Mouse (Mus musculus) c-Kit-negative CD71-positive TER-119-positive erythroid progenitor cells, embryonic 14.5 days (primary cell): ENCODE data around the gene Irf7.

Experiments
- DNase-seq: peaks from one replicate; pipeline ENCODE4 v3.0.0-alpha.2; 2013; ENCODE audit warnings: low read depth, low spot score

Irf7 gene

DNA sequence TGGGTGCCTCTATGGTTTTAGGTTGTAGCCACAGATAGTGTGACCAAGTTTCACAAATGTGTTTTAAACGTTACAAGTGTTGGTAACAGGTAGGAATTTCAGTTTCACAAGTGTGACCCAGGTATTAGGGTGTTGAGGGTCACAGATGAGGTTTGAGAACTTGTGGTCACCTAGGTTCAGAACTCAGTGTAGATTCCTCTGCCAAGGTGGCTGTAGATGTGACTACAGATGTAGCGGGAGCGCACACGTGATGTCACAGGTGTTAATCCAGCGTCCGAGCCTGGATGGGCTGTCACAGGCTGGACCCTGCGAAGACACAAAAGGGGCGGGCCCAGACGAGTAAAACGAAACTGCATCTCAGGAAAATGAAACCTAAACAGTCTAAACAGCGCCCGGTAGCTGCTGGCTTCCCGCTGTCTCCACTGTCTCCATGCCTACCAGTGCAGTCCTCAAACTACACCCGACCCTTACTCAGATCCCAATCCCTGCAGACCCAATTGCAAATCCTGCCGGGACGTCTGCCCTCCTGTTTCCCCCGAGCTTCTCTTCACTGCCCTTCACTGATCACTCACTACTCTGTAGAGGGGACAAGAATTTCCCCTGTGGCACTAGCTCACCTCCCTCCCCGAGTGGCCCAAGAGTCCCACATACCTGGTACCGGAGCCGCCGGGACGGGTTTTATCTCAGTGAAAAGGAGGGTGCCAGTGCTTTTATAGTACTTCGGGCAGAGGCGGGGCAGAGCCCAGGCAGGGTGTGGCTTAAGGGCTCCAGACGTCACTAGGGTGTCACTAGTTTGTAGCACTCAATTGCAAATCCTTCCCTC lies at the start of gene Irf7:
TSS of gene Irf7 (minus strand) at position 743 of the 823 bp plus-strand sequence.
- peak; percentile 71 for DNase-seq

DNA sequence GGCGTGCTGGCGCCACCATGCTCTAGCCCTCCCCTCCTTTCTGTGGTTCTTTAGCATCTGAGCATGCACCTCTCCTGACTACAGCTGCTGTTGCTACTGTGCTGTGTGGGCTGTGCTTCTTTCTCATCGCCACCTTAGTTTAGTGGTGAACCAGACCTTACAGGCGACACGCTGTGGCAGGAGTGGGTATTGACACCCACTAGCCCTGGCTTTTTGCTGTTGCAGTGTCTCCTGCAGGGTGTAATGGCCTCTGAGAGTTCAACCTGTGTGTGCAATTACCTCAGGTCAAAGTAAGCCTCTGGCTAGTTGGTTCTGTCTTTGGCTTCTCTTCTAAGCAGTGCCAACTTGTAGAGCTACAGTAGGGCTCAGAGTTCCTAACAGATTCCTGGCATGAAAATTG lies 49.7 kb upstream of the Irf7 start:
- no peak for DNase-seq

DNA sequence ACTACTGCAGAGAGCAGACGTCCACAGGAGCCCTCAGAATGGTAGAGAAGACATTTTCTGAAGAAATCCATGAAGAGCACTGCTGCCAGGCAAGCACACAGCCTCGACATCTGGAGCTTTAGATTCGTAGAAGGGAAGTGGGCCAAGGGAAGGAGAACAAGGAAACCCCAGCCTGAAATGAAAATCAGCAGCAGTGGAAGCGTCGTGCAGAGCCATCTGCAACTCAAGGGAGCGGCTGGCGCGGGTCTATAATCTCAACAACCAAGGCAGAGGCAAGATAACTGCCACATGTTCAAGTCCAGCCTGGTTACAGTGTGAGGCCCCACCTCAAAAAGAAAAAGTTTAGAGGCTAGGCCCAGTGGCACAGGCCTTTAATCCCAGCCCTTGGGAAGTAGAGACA lies 48.8 kb upstream of the Irf7 start:
- DNase-seq, result no peak

DNA sequence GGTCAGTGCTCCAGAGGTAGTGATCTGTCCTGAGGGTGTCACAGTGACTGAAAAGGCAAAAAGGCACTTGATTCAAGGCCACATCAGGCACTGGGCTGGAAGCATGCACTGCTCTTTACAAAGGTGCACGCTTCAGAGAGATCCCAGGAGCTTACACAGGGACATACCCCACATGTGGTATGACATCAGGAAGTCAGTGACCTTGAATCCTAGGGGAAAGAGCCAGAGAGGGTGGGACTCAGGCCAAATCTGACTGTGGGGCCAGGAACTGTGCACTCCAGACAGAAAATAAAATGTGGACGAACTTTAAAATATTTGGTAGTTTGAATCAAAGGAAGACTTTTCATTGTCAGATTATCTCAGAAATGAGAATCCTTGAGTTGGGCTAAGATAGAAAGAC lies 48.1 kb upstream of the Irf7 start:
- no peak for DNase-seq

DNA sequence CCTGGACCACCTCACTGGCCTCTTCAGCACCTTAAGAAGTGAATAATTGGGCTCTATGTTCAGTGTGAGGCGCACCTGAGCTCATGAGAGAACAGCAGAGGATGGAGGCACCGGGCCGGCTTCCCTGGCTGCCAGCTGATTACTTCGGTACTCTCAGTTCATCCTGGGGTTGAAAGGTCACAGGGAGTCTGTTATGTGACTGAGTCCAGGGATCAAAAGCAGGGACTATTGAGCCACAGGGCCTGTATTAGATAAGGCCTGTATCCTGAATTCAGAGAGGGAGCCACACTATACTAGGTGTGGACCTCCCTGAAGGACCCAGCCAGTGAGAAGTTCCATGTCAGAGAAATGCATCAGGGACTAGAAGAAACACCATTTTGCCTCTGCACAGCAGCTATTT lies 38.3 kb upstream of the Irf7 start:
- no peak for DNase-seq

DNA sequence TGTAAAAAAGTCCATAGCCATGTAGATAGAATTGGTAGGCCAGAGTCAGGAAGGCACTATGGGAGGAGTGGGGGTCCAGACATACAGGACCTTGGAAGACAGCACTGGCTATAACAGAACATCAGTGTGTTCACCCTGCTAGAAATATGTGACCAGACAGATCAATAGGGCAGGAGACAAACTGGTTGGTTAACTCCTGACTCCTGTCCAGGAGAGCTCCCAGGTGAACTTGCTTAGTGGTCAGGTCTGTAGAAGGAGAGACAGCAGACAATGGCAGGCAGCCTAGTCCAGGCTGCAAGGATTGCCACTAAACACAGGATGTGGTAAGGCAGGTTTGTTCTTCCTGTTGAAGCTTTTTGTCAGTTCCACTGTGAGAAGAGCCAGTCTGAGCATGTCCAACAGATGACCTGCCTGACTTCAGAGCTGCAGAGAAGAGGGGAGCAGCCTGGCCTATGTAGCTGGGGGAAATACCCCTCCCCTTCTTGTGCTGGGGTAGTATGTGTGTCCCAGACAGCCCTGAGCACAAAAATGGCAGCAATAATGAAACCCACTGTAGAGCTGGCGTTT lies 36.5 kb upstream of the Irf7 start:
- DNase-seq, result no peak

DNA sequence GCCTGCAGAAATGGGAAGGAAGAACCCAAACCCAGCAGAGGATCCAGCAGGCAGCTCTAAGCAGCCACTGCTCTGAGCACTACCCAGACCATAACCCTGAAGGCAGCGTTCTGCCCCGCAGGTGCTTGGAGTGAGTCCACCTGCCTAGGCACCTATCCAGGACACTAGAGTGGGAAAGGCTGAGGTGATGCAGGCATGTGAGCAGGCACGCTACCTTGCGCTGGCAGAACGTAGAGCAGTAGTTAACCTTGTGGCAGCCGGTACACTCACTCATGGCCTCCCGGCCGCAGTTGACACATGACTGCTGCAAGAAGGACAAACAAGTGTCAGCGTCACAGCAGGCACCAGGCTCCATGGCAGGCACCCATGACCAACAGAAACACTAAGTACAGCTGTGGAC lies 35.1 kb upstream of the Irf7 start:
- DNase-seq, result no peak

DNA sequence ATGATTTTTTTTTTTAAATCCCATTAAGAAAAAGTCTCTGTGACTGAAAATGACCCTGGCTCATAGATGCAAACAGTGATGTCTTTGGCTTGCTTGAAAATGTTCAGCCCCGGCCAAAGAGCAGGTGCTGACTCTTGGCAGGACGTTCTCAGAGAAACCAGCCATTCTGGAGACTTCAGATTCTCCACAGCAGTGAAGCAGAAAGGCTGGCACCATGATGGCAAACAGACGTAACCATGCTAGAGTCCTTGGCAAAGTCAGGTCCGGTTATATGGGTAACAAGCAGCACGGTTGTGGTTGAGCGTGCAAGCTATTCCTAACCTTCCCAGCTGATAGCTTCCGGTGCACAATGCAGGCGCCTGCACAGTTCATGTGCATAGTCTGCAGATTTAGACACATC lies 32.9 kb upstream of the Irf7 start:
- no peak for DNase-seq

DNA sequence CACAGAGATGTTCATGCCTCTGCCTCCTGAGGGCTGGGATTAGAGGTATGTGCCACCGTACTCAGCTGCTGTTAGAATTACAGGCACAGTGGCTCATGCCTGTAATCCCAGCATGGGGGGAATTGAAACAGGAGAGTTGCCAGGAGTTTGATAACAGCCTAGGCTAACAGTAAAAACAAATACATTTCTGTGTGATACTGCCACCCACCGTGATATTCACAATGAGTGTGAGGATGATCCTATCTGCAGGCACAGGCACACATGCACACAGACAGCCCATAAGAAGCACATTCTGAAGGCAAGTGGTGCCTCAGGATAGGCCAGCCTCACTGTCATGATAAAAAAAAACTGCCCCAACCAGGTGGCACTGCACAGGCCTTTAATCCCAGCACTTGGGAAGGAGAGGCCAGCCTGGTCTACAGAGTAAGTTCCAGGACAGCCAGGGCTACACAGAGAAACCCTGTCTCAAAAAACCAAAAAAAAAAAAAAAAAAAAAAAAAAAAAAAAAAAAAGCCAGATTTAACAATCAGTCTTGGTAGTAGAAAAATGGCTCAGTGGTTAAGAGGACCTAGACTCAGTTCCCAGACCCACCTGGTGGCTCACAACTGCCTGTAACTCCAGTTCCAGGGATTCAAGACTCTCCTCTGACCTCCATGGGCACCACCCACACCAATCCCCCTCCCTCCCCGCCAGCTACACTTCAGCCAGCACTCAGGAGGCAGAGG lies 31.8 kb upstream of the Irf7 start:
- no peak for DNase-seq

DNA sequence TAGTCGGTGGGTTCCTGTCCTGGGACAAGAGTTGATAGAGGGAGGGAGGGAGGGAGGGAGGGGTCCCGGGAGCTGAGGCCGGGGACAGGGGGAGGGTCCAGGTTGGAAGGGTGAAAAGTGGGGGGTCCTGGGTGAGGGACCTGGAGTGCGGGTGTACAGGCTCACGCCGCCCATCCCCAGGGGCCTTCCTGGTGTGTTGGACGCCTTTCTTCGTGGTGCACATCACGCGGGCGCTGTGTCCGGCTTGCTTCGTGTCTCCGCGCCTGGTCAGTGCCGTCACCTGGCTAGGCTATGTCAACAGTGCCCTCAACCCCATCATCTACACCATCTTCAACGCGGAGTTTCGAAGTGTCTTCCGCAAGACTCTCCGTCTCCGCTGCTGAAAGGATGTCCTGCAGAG lies 28.2 kb upstream of the Irf7 start:
- DNase-seq, result no peak

DNA sequence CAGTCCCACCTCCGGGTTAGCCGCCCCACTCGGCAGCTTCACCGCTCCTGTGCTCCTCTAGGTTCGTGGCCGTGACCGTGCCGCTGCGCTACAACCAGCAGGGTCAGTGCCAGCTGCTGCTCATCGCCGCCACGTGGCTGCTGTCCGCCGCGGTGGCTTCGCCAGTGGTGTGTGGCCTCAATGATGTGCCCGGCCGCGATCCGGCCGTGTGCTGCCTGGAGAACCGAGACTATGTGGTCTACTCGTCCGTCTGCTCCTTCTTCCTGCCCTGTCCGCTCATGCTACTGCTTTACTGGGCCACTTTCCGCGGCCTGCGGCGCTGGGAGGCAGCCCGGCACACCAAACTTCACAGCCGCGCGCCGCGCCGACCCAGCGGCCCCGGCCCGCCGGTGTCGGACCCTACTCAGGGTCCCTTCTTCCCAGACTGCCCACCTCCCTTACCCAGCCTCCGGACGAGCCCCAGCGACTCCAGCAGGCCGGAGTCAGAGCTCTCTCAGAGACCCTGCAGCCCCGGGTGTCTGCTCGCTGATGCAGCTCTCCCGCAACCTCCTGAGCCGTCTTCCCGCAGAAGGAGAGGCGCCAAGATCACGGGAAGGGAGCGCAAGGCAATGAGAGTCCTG lies 27.7 kb upstream of the Irf7 start:
- DNase-seq, result no peak

DNA sequence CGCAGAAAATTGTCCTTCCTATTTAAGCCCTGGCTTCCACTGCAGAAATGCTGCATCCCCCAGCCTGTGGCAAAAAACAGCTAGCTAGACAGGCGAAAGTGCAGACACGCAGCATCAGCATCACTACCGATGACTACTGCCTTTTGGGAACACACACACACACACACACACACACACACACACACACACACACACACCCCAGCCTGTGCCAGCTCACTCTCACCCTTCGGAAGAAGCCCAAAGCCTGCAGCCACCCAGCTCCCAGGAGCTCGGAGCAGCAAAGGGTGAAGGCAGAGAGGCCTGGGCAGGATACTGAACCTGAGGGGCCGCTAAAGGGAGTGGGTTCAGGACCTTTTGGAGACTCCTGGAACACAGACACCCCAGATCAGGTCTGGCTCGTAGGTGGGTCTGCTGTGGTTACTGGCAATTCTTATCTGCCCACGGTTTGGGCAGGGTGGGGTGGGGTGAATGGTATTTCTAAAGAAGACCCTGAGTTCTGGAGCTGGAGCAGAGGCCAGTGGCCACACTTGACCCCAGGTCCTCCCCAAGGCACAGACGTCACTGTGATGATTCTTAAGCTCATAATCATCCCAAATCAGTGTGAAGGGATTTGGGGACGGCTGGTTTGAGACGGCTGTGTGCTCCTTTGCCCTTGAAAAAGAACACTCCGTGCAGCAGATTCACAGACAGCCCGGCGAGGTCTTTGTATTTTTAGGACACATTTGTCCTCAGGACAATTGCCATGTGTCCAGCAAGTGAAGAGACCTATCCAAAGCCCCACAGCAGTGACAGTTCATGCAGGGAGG lies 26.5 kb upstream of the Irf7 start:
- no peak for DNase-seq

DNA sequence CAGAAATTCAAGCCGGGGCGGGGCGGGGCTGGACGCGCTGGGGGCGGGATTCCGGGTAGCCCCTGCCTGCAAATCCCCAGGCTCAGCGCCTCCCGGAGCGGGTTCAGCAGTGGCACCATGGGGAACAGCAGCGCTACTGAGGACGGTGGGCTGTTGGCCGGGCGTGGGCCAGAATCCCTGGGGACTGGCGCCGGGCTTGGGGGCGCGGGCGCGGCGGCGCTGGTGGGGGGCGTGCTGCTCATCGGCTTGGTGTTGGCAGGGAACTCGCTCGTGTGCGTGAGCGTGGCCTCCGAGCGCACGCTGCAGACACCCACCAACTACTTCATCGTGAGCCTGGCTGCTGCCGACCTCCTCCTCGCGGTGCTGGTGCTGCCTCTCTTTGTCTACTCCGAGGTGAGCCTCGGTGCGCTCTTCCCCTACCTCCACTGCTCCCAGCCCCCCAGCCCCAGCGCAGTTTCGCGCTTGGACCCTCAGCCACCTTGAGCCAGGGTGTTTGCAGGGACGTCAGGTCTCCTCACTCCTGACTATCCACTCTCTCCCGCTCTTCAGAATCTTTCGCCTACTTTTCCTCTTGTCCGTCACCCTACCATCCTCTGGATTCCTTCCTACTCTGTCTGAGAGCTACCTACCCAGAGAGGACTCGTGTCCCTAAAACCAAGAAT lies 25.8 kb upstream of the Irf7 start, which contains the start of gene Drd4:
TSS of gene Drd4 (plus strand) at position 86 of the 662 bp plus-strand sequence.
- DNase-seq, result no peak

DNA sequence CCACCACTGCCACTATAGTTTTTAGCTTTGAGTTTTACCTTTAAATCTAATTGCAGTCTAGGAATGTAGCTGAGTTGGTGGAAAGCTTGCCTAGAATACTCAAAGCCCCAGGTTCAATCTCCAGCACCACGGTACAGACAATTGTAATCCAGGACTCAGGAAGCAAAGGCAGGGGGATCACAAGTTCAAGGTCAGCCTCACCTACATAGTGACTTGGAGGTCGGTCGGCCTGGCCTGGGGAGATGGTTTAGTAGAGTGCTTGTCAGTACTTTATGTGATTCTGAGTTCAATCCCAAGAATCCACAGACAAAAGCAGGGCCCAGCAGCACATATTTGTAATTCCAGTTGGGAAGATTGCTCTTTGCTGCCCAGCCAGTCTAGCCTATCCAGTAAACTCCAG lies 21.8 kb upstream of the Irf7 start:
- no peak for DNase-seq

DNA sequence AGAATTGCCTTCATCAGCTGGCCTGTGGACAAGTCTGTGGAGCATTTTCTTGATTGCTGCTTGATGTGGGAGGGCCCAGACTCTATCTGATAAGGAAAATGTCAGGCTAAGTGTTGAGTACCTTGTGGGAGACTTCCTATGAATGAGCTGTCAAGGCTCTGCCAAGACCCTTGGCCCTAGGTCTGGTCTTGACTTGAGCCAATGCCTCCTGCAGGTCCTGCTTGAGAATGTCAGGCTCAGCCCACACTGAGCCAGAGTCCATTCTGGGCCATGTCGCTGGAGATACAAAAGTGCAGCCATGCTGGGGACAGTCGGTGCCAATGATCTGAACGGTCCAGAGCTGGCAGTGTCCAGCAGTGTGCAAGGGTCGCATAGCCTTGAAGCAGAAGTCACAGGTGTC lies 16.5 kb upstream of the Irf7 start:
- DNase-seq, result no peak

DNA sequence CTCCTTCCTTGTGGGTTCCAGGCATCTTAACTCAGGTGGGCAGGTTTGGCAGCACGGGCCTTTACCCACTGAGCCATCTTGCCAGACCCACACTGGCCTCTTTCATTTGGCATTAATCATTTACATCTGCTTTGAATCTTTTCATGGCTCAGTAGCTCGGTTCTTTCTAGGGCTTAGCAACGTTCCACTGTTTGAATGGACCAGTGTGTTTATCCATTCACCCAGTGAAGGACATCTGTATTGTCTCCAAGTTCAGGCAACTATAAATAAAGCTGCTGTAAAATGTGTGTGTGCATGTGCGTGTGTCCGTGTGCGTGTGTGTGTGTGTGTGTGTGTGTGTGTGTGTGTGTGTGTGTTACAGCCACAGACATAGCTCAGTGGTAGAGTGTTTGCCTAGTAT lies 15.2 kb upstream of the Irf7 start:
- DNase-seq, result no peak

DNA sequence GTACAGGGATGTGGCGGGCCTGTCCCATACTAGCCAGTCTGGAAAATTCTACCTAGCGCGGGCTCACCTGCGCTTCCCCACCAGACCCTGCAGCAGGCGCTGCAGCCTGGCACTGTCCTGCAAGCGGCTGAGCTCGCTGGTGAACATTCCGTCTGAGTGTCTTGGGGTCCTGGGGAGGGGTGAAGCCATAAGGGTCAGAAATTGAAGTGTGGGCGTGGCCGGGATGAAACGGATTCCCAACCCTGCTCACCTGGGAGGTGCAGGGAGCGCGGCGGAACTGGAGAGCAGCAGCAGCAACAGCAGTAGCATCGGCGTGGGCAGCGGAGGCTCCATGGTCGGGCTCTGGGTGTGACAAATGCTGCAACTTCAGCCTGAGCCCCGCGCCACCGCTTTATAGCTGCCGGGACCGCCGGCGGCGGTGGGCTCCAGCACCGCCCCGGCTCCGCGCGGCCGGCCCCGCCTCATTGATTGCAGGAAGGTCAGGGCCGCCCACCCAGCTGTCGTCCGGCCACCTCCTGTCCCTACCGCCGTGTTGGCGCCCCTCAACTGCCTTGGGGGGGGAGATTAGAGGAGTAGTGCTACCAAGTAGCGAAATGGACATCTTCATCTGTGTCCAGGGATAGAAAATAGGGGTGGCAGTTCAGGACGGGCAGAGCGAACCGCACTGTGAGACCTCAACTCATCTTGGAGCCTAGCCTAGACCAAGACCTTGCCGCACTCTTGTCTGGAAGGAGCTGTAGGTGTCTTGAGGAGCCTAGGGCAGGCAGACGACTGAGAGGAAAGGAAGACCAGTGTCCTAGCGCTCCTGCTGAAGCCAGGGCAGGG lies 12.7 kb upstream of the Irf7 start, which contains the start of gene Sct:
TSS of gene Sct (minus strand) at position 368 of the 825 bp plus-strand sequence.
- no peak for DNase-seq

DNA sequence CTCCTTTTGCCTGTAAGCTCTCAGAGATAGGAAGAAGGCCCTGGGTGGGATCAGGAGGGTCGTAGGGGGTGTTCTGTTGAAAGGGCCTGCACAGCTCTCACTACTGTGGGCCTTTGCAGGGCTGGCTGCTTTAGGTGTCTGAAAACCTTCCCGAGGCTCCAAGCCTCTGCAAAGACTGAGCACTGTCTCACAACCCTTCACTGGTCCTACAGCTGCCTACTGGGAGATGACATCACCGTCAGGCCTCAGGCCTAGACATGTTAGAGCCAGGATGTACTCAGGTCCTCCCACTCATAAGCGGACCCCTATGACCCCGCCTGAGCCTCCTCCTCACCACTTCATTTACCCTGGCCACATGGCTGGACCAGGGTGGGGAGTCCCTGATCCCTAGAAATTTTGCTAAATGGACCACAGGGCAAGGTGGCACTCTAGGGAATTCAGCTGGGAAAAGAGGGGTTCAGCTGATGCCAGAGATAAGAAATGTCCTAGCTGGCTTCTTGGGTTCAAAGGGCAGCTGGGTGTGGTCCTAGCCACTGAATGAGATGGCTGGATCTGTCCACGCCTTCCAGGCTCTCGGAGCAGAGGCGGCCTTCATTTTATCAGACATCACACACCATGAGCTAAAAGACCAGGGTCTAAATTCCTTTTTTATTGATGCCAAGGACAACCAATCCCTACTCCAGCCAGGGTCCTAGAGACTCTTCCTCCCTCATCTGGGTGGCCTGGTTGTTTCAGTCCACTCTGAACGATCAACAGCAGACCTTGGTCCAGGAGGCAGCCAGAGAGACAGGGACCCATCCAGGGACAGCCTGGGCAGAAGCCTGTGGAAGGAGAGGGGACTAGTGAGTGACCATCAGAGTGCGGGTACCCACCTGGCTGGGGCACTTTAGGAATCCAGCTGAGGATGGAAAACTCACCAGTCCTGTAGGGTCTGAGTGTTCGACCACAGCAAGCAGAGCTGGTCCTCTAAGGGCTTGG lies 11.7 kb upstream of the Irf7 start:
- DNase-seq, result no peak

DNA sequence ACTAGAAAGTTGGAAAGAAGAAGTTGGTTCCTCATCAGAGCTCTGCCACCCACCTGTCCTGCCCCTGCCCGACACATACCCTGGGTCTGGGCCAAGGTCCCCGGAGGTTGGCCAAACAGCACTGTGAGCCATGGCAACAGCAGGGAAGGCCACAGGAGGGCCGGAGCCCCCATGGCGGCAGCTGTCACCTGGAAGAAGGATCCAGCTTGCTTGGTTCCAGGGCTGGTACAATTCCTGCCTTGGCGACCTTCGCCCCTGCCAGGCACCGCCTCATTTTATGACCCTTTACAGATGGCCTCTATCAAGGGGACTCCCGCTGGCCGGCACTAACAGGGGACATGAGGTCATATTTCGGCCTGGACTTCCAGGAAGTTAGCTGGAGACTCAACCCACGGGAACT lies 10.3 kb upstream of the Irf7 start, which contains the start of gene Cdhr5:
TSS of gene Cdhr5 (minus strand) at position 241 of the 400 bp plus-strand sequence.
- no peak for DNase-seq
